Mouse (Mus musculus) limb, embryonic 12.5 days (tissue): ENCODE measurements at regions not wholly inside any gene's neighbourhood (a gene's known extent, or its start where the extent isn't known, plus 50 kb on each side); places are given as distances from the start of the nearest gene placed in this dataset.

Experiments
- ATAC-seq: fragments of 200-750 bp; cut with Nextera tagmentation; 2 replicates; pipeline ENCODE4 v1.8.0; 2017; ENCODE audit warnings: low read depth, moderate TSS enrichment; ENCODE audit not compliant: insufficient number of reproducible peaks, insufficient read depth, low FRiP score, low TSS enrichment
- H3K27ac ChIP-seq: fragments of 300-500 bp; sonication (generic); 2 replicates; pipeline ENCODE4 v1.5.1; 2016; ENCODE audit warnings: mild to moderate bottlenecking, moderate library complexity
- H3K27me3 ChIP-seq: fragments of 300-500 bp; sonication (generic); 2 replicates; pipeline ENCODE4 v1.6.1; 2016; ENCODE audit warnings: mild to moderate bottlenecking, moderate library complexity
- H3K36me3 ChIP-seq: fragments of 300-500 bp; sonication (generic); 2 replicates; pipeline ENCODE4 v1.6.1; 2016; ENCODE audit warnings: mild to moderate bottlenecking, moderate library complexity
- H3K4me1 ChIP-seq: fragments of 300-500 bp; sonication (generic); replicated peaks from 2 replicates; pipeline ENCODE4 v1.6.1; 2016
- H3K4me2 ChIP-seq: fragments of 300-500 bp; sonication (generic); 2 replicates; pipeline ENCODE4 v1.6.1; 2016; ENCODE audit warnings: mild to moderate bottlenecking, moderate library complexity
- H3K4me3 ChIP-seq: fragments of 300-500 bp; sonication (generic); replicated peaks from 2 replicates; pipeline ENCODE4 v1.5.1; 2016; ENCODE audit warnings: mild to moderate bottlenecking
- H3K9ac ChIP-seq: fragments of 300-500 bp; sonication (generic); replicated peaks from 2 replicates; pipeline ENCODE4 v1.6.1; 2016; ENCODE audit warnings: mild to moderate bottlenecking, moderate library complexity
- H3K9me3 ChIP-seq: fragments of 300-500 bp; sonication (generic); 2 replicates; pipeline ENCODE4 v1.6.1; 2016; ENCODE audit warnings: mild to moderate bottlenecking, moderate library complexity
- WGBS: fragments of 180-500 bp; shearing (Covaris S2); methylation state at CpG from one replicate; pipeline ENCODE4 v1.1.7; 2016; 5-methylcytosine and 5-hydroxymethylcytosine counted together

DNA sequence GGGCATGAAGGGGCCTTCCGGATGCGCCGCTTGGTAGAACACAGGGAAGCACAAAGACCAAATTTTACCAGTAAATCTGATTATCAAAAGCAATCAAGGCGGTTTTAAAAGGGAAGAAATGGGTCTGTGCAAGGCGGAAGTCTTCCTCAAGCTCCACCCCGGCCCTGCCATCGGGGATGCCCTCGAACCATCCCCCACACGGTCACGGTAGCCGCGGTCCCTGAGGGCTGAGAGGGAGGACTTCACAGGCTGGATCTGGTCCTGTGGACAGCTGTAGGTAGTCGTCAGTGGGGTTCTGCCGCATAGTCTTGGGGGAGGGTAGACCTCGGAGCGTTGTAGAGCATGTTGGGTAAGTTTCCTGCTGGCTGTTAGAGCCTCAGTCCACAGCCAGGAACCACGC lies 104.9 kb downstream of the Tpra1 start:
- 45% methylated on average over 17 of the region's 17 CpGs for WGBS
- Histone ChIP-seq H3K27ac (no peak overlapping the region), H3K4me3 (no peak overlapping the region), H3K4me2 (peak overlapping the region; percentile 19; the same call in 1 of the 2 replicates), H3K9ac (no peak overlapping the region), H3K4me1 (peaks cover 26% of the 10 kb centered on the region), H3K36me3 (no peaks in the 10 kb centered on the region), H3K27me3 (0 out of 2 replicates have a peak, but pooled peaks cover 2% of the 10 kb centered on the region), H3K9me3 (no peaks in the 10 kb centered on the region)
- no peak for ATAC-seq

- no peak overlapping the region for H3K9ac ChIP-seq
- H3K4me2 ChIP-seq = no peak overlapping the region
- H3K4me1 ChIP-seq = peaks cover 27% of the 10 kb centered on the region
- no peak for ATAC-seq
- 0 out of 2 replicates have a peak, but pooled peaks cover 2% of the 10 kb centered on the region for H3K27me3 ChIP-seq
- WGBS = 92% methylated on average over 2 of the region's 2 CpGs
- no peaks in the 10 kb centered on the region for H3K36me3 ChIP-seq
- H3K9me3 ChIP-seq = no peaks in the 10 kb centered on the region
- no peak overlapping the region for H3K27ac ChIP-seq
- H3K4me3 ChIP-seq = no peak overlapping the region
These were observed 105.5 kb downstream of the Tpra1 start for GRCm38 (mm10) chr6:89007516-89007915.

- 2% methylated on average over 18 of the region's 18 CpGs for WGBS
- Histone ChIP-seq H3K4me1 (peaks cover 29% of the 10 kb centered on the region), H3K27me3 (peaks cover 3% of the 10 kb centered on the region; the same call in 1 of the 2 replicates), H3K9me3 (no peaks in the 10 kb centered on the region), H3K4me3 (peak overlapping the region; percentile 30), H3K36me3 (no peaks in the 10 kb centered on the region), H3K4me2 (peak overlapping the region; percentile 62), H3K27ac (no peak overlapping the region), H3K9ac (peak overlapping the region; percentile 40)
- ATAC-seq = peak; percentile 28; the same call in 1 of the 2 replicates
These were observed 106.6 kb downstream of the Tpra1 start for GRCm38 (mm10) chr6:89008614-89009171.

DNA sequence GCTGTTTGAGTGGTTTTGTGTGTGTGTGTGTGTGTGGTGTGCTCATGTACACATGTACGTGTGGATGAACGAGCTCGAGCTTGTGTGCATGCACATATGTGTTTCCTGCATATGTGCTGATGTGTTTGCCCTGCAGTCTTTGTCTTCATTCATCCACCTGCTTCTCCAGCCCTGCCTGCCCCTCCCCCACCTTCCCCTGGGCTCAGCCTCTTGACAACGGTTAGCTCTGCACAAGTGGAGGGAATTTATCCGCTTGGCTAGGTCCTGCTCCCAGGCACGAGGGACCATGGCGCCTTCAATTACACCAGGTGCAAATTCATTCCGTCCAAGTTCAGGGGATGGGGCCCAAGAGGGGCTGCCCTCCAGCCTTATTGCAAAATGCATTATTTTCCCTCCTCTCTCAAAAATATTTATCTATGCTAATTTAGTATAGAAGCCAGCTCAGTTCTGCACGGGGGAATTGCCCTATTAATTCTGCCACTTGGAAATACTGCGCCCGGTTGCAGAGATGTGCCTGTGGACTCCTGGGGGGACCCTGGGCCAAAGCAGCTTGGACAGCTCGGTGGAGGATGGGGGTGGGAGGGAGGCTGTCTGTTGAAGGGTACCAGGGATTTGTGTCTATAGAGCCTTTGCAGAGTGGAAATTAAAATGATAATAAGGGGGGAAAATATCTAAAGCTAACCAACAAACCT lies 111.1 kb downstream of the Tpra1 start:
- no peak overlapping the region for H3K9ac ChIP-seq
- H3K36me3 ChIP-seq = no peaks in the 10 kb centered on the region

GRCm38 (mm10) chr6:89013690-89014061 lies 111.6 kb downstream of the Tpra1 start:
- Histone ChIP-seq H3K9ac (no peak overlapping the region), H3K4me2 (no peak overlapping the region), H3K36me3 (no peaks in the 10 kb centered on the region), H3K9me3 (no peaks in the 10 kb centered on the region), H3K4me1 (peaks cover 19% of the 10 kb centered on the region), H3K27ac (no peak overlapping the region), H3K27me3 (peaks cover 6% of the 10 kb centered on the region; the same call in 1 of the 2 replicates), H3K4me3 (no peak overlapping the region)
- no peak for ATAC-seq
- WGBS = 73% methylated on average over 8 of the region's 8 CpGs

More for the DNA sequence above, 111.1 kb downstream of the Tpra1 start:
- Histone ChIP-seq H3K4me1 (peaks cover 25% of the 10 kb centered on the region), H3K27me3 (peaks cover 6% of the 10 kb centered on the region; the same call in 1 of the 2 replicates), H3K4me2 (no peak overlapping the region), H3K27ac (no peak overlapping the region), H3K4me3 (no peak overlapping the region), H3K9me3 (no peaks in the 10 kb centered on the region)
- ATAC-seq = no peak
- 47% methylated on average over 12 of the region's 12 CpGs for WGBS

- Histone ChIP-seq H3K9me3 (no peaks in the 10 kb centered on the region), H3K27ac (no peak overlapping the region), H3K4me1 (0 out of 2 replicates have a peak, but pooled peaks cover 3% of the 10 kb centered on the region), H3K4me2 (no peak overlapping the region), H3K27me3 (peaks cover 24% of the 10 kb centered on the region), H3K9ac (no peak overlapping the region), H3K36me3 (no peaks in the 10 kb centered on the region), H3K4me3 (no peak overlapping the region)
- ATAC-seq = no peak
- WGBS = 36% methylated on average over 10 of the region's 11 CpGs
These were observed 122.1 kb downstream of the Tpra1 start for GRCm38 (mm10) chr6:89024101-89024650.

DNA sequence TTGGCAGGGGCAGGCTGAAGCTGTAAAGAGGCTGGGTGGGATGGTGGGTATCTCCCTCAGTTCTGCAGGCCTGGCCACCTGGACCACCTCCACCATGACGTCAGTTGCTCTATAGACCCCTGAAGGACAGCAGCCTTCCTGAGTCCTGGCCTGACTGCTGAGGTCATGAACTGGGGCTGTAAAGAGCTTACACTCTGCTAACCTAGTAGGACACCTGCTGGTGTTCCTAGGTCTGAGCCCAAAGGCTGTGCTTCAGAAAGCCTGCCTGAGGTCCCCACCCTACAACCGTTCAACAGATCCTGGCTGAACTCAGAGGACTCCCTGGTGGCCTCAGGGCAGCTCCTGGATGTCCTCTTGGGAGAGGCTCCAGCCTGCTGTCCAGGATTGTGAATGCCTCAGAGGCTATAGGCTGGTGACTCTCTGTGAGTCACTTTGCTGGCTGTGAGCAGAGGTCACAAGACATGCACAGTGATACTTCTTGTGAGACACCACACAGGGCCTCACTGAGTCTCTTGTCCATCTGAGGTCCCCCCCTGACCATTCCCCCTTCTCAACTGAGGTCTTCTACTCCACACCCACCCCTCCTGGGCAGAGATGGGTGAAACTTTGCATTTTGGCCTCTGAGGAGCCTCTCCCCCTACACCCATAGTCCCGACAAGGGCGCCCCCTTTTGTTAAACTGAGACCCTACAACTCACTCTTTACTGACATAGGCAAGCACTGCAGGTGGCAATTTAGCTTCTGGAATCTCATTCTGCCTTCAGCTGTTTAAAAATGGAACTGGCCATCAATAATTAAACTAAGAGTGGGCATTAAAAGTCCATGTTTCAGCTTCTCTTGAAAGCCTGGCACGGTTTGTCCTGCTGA lies 131.6 kb downstream of the Tpra1 start:
- H3K9me3 ChIP-seq = no peaks in the 10 kb centered on the region
- H3K4me1 ChIP-seq = no peaks in the 10 kb centered on the region
- peaks cover 11% of the 10 kb centered on the region for H3K27me3 ChIP-seq
- H3K9ac ChIP-seq = no peak overlapping the region
- WGBS = 34% methylated on average over 5 of the region's 5 CpGs
- H3K4me3 ChIP-seq = no peak overlapping the region
- H3K4me2 ChIP-seq = no peak overlapping the region
- no peak overlapping the region for H3K27ac ChIP-seq
- ATAC-seq = no peak
- no peaks in the 10 kb centered on the region for H3K36me3 ChIP-seq

- H3K36me3 ChIP-seq = no peaks in the 10 kb centered on the region
- no peak overlapping the region for H3K4me2 ChIP-seq
- peaks cover 11% of the 10 kb centered on the region for H3K27me3 ChIP-seq
- no peaks in the 10 kb centered on the region for H3K4me1 ChIP-seq
- H3K27ac ChIP-seq = no peak overlapping the region
- no peaks in the 10 kb centered on the region for H3K9me3 ChIP-seq
- no peak overlapping the region for H3K4me3 ChIP-seq
- ATAC-seq = no peak
- no peak overlapping the region for H3K9ac ChIP-seq
- 52% methylated on average over 3 of the region's 3 CpGs for WGBS
These were observed 132.4 kb downstream of the Tpra1 start for GRCm38 (mm10) chr6:89034455-89034854.

DNA sequence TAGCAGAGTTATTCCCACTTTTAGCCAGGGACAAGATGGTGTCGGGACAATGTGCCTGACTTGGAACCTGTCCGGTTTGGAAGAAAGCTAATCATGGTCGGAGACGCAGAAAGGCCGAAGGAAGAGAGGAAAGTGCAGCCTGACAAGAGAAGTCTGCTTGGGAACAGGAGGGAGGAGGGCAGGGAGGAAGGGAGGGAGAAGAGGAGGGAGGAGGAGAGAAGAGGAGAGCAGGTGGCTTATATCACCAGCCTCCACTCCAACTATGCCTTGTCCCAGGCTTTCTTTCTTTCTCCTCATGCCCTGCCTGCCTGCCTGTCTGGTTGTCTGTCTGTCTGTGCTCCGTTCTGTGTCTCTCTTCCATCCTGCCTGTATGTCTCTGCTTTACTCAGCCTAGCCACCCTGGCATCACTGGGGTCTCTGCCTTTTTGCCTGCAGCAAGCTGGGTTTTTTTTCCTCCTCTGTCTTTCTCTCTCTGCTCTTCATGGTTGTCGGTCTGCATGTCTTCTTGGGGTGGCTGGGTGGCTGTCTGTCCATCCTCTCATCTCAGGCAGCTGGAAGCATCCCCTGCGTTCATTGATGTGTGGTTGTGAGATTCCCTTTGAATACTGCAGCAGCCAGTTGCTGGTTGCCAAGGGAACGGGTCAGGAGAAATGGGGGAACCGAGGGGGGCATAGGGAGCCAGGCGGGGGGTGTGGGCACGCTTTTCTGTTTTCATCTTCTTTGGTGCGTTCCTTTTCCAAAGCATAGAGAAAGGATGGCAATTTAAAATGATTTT lies 133.2 kb downstream of the Tpra1 start:
- ATAC-seq = no peak
- Histone ChIP-seq H3K27me3 (peaks cover 11% of the 10 kb centered on the region), H3K9me3 (no peaks in the 10 kb centered on the region), H3K27ac (no peak overlapping the region), H3K4me3 (no peak overlapping the region), H3K4me1 (no peaks in the 10 kb centered on the region), H3K9ac (no peak overlapping the region), H3K4me2 (no peak overlapping the region), H3K36me3 (no peaks in the 10 kb centered on the region)
- 73% methylated on average over 13 of the region's 13 CpGs for WGBS

- H3K4me2 ChIP-seq = no peak overlapping the region
- ATAC-seq = no peak
- no peaks in the 10 kb centered on the region for H3K9me3 ChIP-seq
- H3K36me3 ChIP-seq = no peaks in the 10 kb centered on the region
- H3K27me3 ChIP-seq = peaks cover 11% of the 10 kb centered on the region
- H3K9ac ChIP-seq = no peak overlapping the region
- WGBS = 73% methylated on average over 4 of the region's 4 CpGs
- H3K27ac ChIP-seq = no peak overlapping the region
- H3K4me1 ChIP-seq = no peaks in the 10 kb centered on the region
- no peak overlapping the region for H3K4me3 ChIP-seq
These were observed 133.7 kb downstream of the Tpra1 start for GRCm38 (mm10) chr6:89035836-89036156.
